Mouse (Mus musculus): ENCODE data around the gene Zfand2b.

Zfand2b gene

DNA sequence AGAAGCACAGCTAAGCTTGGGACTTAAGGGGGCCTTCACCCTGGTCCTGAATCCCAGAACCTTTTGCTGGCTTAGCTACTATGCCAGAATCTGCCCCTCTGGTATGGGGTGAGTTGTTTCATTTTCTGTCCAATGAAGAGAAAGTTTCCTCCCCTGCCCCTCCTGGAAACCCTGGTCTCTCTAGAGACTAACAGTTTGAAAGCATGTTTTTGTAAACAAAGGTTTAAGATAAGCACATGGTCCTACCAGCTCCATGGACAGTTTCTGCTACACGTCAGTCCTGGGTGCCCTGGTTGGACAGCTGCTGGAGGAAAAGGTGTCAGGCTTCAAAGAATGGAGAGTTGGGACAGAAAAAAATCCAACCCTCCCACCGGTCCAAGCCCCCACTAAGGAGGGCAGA lies 22.1 kb downstream of the Zfand2b start:
- CTCF ChIA-PET: interaction anchor here in 1 of 4 experiments (2.1 kb wide), 1 partner anchor 63 kb away, joined by 6 read pairs; no protein-coding TSS in a partner anchor
- POLR2A ChIA-PET: interaction anchor here in 3 of 4 experiments (0.6 to 4.1 kb wide), 9 partner anchors 9 to 63 kb away, joined by 3 to 58 read pairs (median 3); partner anchors contain the start of genes Abcb6 (in 1 of the 3), Glb1l (in 1 of the 3), Stk16 (in 1 of the 3) and Tuba4a (in 1 of the 3)

DNA sequence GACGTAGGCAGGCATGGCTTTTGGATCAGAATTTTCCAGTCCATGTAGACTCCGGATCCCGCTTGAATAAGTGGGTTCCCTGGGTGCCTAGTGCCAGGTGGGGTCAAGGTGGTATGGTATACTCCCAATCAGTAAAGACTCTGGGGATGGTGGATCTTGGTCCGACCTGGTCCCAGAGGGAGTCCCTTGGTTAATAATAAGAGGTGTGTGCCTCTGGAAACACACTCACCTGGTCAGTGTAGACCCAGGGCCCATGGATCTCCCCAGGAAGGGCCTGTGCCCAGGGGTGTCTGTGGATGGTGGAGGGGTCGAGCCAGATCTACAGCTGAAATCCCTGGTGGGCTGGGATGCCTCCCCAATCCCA lies 22.8 kb downstream of the Zfand2b start:
- ChIA-PET POLR2A (interaction anchor here in 3 of 4 experiments (0.6 to 4.1 kb wide), 42 partner anchors 8 to 296 kb away, joined by 3 to 58 read pairs (median 6); partner anchors contain the start of genes Abcb6 (in 3 of the 3), Glb1l (in 3 of the 3), Stk16 (in 3 of the 3) and Tuba4a (in 3 of the 3)), CTCF (interaction anchor here in 3 of 4 experiments (0.5 to 2.1 kb wide), 14 partner anchors 9 to 405 kb away, joined by 3 to 9 read pairs (median 3); partner anchors contain the start of genes Abcb6 (in 1 of the 3), Glb1l (in 1 of the 3), Stk16 (in 1 of the 3) and Tuba4a (in 1 of the 3))

DNA sequence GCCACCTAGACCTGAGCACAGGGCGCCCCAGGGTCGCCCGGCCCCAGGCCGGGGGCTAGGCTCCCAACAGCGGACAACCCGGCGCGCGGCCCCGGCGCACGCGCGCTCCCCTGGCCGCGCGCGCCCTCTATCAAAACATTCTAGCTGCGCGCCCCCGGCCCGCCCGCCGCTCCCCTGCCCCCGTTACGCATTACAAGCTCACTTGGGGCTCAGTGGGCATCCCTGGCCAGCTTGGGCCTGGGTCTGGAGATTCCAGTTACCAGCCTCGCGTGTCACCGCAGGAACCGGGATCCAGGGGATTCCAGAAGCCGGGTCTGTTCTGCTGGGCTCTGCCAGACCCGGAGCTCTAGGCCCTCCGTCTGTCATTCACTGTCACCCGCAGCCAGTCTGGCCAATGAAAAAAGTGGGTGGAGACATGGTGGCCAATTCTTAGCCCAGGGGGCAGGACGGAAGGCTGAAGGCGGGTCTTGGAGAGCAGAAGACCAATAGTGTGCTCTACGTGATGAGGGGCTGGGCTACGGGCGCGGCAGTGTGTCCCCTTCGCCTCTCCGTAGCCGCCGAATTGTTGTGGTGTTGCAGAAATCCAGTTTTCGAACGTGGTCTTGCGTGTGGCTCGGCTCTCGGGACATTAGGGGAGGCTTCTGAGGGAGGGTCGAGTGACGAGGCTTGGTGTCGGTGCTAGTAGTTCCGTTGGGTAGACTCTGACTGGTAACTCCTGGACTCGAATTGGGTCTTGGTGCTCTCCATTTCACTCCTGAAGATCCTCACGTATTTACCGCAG lies 23.4 kb downstream of the Zfand2b start, which contains the start of the genes Ankzf1 and Atg9a:
TSS of gene Ankzf1 (plus strand) at position 530 of the 781 bp plus-strand sequence.
TSS of gene Atg9a (minus strand) at position 575 of the 781 bp plus-strand sequence.
- ChIA-PET POLR2A (interaction anchor here in 3 of 4 experiments (0.6 to 4.1 kb wide), 53 partner anchors 9 to 296 kb away, joined by 3 to 58 read pairs (median 4); partner anchors contain the start of genes Abcb6 (in 3 of the 3), Glb1l (in 3 of the 3), Stk16 (in 3 of the 3) and Tuba4a (in 3 of the 3)), CTCF (interaction anchor here (0.5 to 2.1 kb wide), 19 partner anchors 9 to 405 kb away, joined by 3 to 19 read pairs (median 3); partner anchors contain the start of genes Abcb6 (in 1 of the 4), Cryba2 (in 1 of the 4), Glb1l (in 1 of the 4) and Stk16 (in 1 of the 4))

DNA sequence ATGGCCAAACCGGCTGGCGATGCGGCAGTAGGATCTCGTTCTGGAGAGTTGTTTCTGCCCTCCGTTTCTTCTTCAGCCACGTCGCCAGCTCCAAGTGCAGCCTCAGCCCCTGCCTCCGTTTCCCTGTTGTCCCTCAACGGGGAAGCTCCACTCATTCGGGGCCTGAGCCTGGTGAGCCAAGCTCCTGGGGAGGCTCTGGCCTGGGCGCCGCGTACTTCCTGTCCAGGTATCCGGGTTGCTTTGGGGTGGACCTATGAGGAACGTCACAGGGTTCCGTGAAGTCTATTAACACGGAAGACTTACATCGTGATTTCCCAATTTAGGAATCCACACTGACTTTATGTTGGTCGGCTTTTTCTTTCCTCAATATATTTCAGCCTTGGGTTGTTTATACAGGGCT lies 24.0 kb downstream of the Zfand2b start:
- ChIA-PET POLR2A (interaction anchor here in 3 of 4 experiments (0.6 to 4.1 kb wide), 45 partner anchors 10 to 295 kb away, joined by 3 to 58 read pairs (median 5); partner anchors contain the start of genes Abcb6 (in 3 of the 3), Glb1l (in 3 of the 3), Stk16 (in 3 of the 3) and Tuba4a (in 3 of the 3)), CTCF (interaction anchor here (0.6 to 1.5 kb wide), 9 partner anchors 10 to 125 kb away, joined by 3 to 19 read pairs (median 3); partner anchors contain the start of genes Glb1l (in 1 of the 4), Stk16 (in 1 of the 4) and Tuba4a (in 1 of the 4))

DNA sequence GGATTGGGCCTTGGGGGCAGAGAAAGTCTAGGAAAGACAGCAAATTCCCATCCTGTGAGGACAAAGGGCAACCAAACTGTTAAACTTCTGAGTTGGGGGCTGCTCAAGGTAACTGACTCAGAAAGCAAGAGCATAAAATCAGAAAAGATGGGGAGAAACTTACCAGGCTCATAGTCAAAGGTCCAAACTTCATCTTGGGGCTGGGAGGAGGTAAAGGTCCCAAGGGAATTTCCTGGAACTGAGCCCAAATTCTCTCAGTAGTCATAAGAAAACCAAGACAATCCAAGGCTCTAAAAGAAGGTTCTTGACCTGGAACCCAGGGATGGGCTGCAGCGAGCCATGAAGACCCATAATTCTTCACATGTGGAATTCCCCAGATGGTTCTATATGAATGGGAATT lies 32.8 kb downstream of the Zfand2b start:
- ChIA-PET POLR2A (interaction anchor here in 2 of 4 experiments (0.6 to 1.2 kb wide), 2 partner anchors 10 to 775 kb away, joined by 3 read pairs; no protein-coding TSS in a partner anchor), CTCF (no interaction called here)

DNA sequence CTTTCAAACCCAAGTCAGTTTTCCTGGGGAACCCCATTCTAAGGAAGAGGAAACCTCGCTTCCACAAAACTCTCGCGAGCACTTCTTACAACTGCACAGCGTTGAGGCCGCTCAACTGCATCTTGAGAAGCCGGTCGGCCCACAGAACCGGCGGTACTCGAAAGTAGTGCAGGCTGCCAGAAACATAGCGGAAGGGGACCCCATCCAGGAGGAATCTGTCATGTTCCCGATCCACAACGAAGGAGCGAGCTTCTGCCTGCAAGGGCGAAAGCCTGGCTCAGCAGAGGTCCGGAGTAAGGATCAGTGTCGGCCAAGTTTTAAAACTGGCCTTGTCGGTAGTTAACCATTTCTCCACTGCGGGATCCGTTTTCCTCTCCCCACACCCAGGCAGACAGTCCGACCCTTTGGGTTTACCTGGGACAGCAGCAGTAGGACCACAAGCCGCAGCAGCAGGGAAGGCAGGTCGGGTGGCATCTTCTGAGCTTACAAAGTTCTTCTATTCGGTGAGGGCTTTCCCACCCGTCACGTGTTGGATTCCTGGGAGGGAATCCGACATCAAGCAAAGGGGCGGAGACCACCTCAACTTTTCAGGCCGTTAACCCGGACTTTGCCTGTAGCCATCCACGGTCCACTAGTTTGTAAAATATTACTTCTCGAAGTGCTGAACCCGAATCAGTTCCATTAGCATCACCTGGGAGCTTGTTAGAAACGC lies 40.7 kb downstream of the Zfand2b start:
- POLR2A ChIA-PET: interaction anchor here in 3 of 4 experiments (0.5 to 12.5 kb wide), 39 partner anchors 8 to 414 kb away, joined by 3 to 84 read pairs (median 5); partner anchors contain the start of genes Ankzf1 (in 3 of the 3), Atg9a (in 3 of the 3), Tuba4a (in 3 of the 3) and Abcb6 (in 2 of the 3)
- CTCF ChIA-PET: interaction anchor here in 2 of 4 experiments (0.6 to 1.5 kb wide), 4 partner anchors 26 to 45 kb away, joined by 3 to 4 read pairs (median 3); no protein-coding TSS in a partner anchor

DNA sequence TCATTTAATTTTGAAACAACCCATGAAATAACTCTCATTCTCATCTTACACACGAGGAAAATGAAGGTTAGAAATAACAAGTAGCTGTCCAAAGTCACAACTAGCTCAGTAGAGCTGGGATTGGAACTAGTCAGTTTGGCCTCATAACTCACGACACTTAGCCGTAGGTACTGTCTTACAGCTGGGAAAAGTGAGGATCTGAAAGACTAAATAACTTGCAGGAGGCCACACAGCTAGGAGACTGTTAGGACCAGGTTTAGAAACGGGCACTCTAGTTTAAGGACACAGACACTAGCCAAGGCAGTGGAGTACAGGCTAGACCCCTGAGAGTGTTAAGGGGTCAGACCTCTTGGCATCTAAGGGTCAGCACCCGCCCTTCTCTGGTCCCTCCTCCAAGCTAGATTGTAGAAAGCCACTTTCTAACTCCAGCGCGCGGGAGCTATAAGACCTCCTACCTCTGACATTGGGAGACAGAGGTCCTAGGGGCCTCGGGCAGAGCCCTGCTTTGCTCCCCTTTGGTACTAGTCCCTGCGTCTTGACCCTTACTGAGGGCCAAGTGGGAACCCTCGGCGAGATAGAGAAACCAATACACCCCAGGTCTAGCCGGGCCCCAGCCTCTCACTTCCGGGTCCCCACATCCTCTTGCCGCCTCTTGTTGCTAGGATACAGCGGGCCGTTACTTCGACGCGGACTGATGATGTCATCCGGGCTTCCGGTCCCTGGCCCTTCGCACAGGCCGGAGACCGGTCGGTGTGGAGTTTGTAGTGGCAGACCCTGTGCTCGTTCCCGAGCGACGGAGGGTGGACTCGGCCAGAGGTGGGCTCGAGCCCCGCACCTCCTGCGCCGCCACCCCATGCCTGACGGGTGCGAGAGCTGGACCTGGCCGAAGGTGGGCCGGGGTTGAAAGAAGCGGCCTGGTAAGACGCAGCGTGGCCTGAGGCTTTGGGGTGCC lies 42.0 kb downstream of the Zfand2b start, which contains the start of the genes Glb1l and Stk16:
TSS of gene Glb1l (minus strand) at position 678 of the 952 bp plus-strand sequence.
TSS of gene Stk16 (plus strand) at position 703 of the 952 bp plus-strand sequence.
- CTCF ChIA-PET: interaction anchor here in 3 of 4 experiments (0.6 to 1.1 kb wide), 6 partner anchors 19 to 426 kb away, joined by 3 to 7 read pairs (median 3); partner anchors contain the start of genes Abcb6 (in 1 of the 3), Ankzf1 (in 1 of the 3) and Atg9a (in 1 of the 3)
- POLR2A ChIA-PET: interaction anchor here in 3 of 4 experiments (0.6 to 12.5 kb wide), 31 partner anchors 8 to 107 kb away, joined by 3 to 84 read pairs (median 9); partner anchors contain the start of genes Ankzf1 (in 3 of the 3), Atg9a (in 3 of the 3), Tuba4a (in 3 of the 3) and Abcb6 (in 2 of the 3)

DNA sequence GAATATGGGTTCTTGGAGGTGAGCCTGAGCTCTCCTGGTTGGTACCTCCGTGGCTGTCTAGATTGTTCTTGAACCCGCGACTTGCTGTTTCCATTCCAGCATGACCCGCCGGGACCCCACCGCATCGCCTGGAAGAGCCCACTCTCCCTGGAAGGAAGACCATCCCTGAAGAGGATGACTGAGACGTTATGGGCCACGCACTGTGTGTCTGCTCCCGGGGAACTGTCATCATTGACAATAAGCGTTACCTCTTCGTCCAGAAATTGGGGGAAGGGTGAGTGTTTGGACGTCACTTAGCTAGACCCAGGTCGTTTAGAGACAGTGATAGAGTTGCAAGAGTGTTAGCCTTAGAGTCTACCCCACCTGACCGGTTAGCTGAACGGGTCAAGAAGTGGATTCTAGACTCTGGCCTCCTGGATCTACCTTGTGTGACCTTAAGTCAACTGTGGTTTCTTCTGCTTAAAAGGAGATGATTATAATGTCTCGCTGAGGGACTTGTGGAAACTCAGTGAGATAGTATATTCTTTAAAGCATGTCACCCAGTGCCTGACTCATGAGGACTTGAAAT lies 42.8 kb downstream of the Zfand2b start:
- ChIA-PET CTCF (no interaction called here), POLR2A (interaction anchor here in 3 of 4 experiments (0.8 to 12.5 kb wide), 21 partner anchors 8 to 105 kb away, joined by 3 to 84 read pairs (median 8); partner anchors contain the start of genes Tuba4a (in 3 of the 3), Ankzf1 (in 2 of the 3), Atg9a (in 2 of the 3) and Zfand2b (in 2 of the 3))

DNA sequence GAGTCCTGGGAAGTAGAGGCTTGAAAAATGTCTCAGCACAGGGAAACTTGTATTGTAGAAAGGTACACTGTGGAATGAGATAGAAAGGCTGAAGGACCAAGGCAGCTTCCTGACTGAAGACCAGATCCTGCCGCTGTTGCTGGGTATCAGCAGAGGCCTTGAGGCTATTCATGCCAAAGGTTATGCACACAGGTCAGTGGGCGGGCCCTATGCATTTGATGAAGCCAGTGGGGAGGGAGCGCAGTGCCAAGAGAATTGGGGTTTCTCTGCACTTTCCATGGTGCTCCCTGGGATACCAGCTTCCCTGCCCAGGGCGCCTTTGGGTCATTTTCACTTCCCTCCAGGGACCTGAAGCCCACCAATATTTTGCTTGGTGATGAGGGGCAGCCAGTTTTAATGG lies 44.1 kb downstream of the Zfand2b start:
- POLR2A ChIA-PET: interaction anchor here in 3 of 4 experiments (0.9 to 12.5 kb wide), 9 partner anchors 9 to 105 kb away, joined by 3 to 83 read pairs (median 10); partner anchors contain the start of genes Dnajb2 (in 1 of the 3) and Dnpep (in 1 of the 3)
- CTCF ChIA-PET: interaction anchor here in 1 of 4 experiments (0.9 kb wide), 1 partner anchor 15 kb away, joined by 3 read pairs; no protein-coding TSS in a partner anchor

DNA sequence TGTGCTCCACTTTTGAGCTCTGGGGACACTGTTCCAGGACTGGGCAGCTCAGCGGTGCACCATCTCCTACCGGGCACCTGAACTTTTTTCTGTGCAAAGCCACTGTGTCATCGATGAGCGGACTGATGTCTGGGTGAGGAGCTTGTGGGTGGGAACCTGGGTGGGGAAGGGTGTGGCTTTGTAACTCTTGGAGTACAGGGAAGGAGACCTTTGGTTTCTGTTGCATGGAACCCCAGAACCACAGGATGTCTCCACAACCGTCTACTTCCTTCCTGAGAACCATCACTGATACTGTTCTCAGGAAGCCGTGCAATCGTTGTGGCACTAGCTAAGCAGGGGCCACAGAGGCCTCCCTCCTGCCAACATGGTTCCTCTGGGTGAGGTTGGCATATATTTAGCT lies 44.6 kb downstream of the Zfand2b start:
- CTCF ChIA-PET: interaction anchor here in 1 of 4 experiments (0.9 kb wide), 1 partner anchor 15 kb away, joined by 3 read pairs; no protein-coding TSS in a partner anchor
- POLR2A ChIA-PET: interaction anchor here (0.5 to 12.5 kb wide), 17 partner anchors 9 to 104 kb away, joined by 3 to 83 read pairs (median 8); partner anchors contain the start of genes Ankzf1 (in 2 of the 4), Atg9a (in 2 of the 4), Abcb6 (in 1 of the 4) and Dnajb2 (in 1 of the 4)

DNA sequence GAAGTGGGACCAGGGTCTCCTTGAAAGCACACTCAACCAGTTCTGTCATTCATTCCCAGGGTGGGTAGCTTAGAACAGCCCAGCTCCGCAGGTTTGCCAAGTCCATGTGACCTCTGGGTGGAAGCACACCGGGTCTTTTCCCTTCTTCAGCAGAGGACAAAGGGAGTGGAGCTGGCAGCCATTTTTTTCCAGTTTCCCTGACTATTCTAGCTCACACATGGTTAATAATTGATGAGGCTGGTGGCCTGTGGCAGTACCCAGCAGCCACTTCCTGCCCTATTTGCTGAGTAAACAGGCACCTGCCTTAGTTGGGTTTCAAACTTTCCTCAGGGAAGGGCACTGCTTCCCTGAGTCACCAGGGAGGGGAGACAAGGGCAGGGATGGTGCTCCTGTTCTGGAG lies 46.0 kb downstream of the Zfand2b start:
- ChIA-PET POLR2A (interaction anchor here in 2 of 4 experiments (0.8 to 12.5 kb wide), 25 partner anchors 8 to 103 kb away, joined by 3 to 83 read pairs (median 5); partner anchors contain the start of genes A630095N17Rik (in 2 of the 2), Abcb6 (in 2 of the 2), Ankzf1 (in 2 of the 2) and Atg9a (in 2 of the 2)), CTCF (interaction anchor here in 2 of 4 experiments (0.7 to 1.3 kb wide), 3 partner anchors 11 to 40 kb away, joined by 3 to 4 read pairs (median 3); no protein-coding TSS in a partner anchor)

DNA sequence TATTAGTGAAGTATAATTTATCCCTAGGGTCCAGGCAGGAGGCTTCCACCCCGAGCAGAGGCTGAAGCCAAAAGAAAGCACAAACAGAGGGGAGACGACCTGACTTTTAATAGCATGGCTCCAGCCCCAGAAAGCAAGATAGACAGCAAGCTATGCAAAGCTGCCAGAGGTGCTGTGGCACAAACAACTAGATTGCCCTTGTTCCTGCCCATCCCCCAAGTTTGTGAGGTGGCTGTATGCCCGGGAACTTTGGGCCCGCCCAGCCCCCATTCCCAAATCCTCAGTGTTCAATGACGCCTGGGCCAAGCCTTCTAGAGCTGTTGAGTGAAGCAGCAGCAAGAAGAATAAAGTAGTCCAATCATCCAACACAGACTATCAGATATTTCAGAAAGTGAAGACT lies 46.4 kb downstream of the Zfand2b start:
- POLR2A ChIA-PET: interaction anchor here in 2 of 4 experiments (0.6 to 12.5 kb wide), 22 partner anchors 8 to 71 kb away, joined by 3 to 83 read pairs (median 4); partner anchors contain the start of genes A630095N17Rik (in 2 of the 2), Abcb6 (in 2 of the 2), Ankzf1 (in 1 of the 2) and Atg9a (in 1 of the 2)
- CTCF ChIA-PET: interaction anchor here in 2 of 4 experiments (0.9 to 1.3 kb wide), 2 partner anchors 11 to 39 kb away, joined by 3 to 4 read pairs; no protein-coding TSS in a partner anchor

DNA sequence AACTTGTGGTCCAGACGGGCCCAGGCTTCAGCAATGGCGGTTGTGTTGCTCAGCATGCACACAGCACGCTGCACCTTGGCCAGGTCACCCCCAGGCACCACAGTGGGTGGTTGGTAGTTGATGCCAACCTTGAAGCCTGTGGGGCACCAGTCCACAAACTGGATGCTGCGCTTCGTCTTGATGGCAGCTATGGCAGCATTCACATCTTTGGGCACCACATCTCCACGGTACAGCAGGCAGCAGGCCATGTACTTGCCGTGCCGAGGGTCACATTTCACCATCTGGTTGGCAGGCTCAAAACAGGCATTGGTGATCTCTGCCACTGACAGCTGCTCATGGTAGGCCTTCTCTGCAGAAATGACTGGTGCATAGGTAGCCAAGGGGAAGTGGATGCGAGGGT lies 47.3 kb downstream of the Zfand2b start:
- POLR2A ChIA-PET: interaction anchor here in 3 of 4 experiments (0.6 to 12.5 kb wide), 16 partner anchors 6 to 102 kb away, joined by 3 to 109 read pairs (median 11); partner anchors contain the start of genes Abcb6 (in 2 of the 3), Dnajb2 (in 2 of the 3), Zfand2b (in 2 of the 3) and Dnpep (in 1 of the 3)
- CTCF ChIA-PET: interaction anchor here in 1 of 4 experiments (6.2 kb wide), 1 partner anchor 37 kb away, joined by 35 read pairs; no protein-coding TSS in a partner anchor

DNA sequence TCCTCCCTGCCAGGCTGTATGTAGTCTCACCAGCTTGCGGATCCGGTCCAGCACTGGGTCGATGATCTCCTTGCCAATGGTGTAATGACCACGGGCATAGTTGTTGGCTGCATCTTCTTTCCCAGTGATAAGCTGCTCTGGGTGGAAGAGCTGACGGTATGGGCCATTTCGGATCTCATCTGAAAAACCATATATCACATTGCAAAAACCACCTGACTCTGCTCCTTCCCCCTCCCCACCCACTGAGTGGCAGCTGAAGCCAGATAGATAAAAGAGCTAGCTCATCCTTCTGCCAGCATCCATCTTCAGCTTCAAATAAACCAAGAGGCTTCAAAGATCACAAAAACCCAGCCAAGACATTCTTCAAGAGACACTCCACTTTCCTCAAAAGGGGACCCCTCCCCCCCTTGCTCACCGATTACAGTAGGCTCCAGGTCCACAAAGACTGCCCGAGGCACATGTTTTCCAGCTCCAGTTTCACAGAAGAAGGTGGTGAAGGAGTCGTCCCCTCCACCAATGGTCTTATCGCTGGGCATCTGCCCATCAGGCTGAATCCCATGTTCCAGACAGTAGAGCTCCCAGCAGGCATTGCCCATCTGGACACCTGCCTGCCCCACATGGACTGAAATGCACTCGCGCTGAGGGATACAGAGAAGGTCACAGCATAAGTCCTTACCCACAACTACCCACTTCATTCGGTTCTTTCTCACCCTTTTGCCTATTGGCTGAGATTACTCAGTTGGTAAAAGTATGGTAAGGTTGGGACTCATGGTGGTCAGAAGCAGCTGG lies 48.5 kb downstream of the Zfand2b start:
- POLR2A ChIA-PET: interaction anchor here in 2 of 4 experiments (0.6 to 12.5 kb wide), 29 partner anchors 7 to 252 kb away, joined by 3 to 109 read pairs (median 6); partner anchors contain the start of genes A630095N17Rik (in 2 of the 2), Abcb6 (in 2 of the 2), Dnajb2 (in 2 of the 2) and Zfand2b (in 2 of the 2)
- CTCF ChIA-PET: interaction anchor here in 3 of 4 experiments (0.6 to 6.2 kb wide), 5 partner anchors 28 to 250 kb away, joined by 4 to 35 read pairs (median 4); no protein-coding TSS in a partner anchor
